Mouse (Mus musculus) B cell, adult (primary cell): ENCODE measurements around the gene Fam149a. TPM values are rescaled to one million over a fixed set of nuclear protein-coding genes. Genes with fewer than 3 reads are reported as not detected.

ENCODE experiments used
- total RNA-seq: library from RNA; stranded (reverse); gene quantifications from 4 replicates; pipeline ENCODE4 v1.2.4, GENCODE M21; 2023; ENCODE audit not compliant: inconsistent age

Fam149a gene
- total RNA-seq, result 0.63 to 1.4 TPM (median 0.98 TPM) in 4 replicates

GRCm38 (mm10) chr8:45381963-45382347 lies at the start of gene Fam149a:
Gene Fam149a (minus strand): TSS chr8:45382291.

DNA sequence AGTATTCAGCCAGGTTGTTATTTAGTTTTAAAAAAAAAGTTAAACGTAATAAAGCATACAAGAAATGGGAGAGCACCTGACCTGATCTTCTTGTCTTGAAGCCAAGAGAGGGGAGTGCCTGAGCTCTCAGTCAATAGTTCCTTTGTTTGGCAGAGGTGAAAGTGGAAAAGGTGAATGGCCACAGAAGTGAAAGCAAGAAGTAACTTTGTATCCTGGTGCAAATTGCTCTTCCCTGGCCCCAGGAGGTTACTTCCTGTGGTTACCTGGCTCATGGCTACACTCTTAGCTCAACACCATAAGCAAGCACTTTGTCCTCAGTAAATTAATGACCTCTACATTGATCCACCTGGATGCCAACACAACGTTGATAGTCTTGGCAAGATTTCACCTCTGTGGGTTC lies 28.8 kb upstream of the Fam149a start, which contains the start of gene Tlr3:
Tlr3 (minus strand) TSS at position 199 of the 400 bp plus-strand sequence.

DNA sequence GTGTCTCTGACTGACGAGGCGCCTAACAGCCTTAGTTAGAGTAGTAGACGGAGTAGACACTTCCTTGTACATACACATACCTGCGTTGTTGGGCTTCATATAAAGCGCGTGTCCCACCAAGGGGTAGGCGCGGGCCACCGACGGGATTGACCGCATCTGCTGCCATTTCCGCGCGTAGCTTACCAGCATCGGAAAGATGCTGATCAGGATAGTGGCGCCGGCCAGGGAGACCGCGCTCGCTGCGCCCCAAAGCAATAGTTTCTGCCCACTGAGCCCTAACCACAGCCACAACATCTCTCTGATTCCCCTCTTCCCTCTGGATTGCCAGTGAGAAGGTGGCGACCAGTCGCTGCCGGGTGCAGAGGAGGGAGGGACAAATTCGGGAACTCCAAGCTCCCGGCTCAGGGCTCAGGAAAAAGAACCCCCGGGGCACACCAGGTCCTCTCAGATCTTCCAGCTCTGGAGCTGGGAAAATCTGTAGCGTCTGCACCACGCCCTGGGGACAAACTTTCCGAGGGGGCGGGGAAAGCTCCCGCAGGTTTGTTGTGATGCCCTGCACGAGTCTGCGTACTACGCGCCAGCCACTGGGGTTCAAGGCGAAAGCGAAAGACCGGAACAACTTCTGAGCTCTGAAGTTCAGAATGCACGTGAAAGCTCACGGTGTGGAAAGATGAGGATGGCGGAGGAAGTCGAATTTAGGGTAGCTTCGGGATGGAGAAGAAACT lies 49.2 kb downstream of the Fam149a start, which contains the start of gene Cyp4v3:
Cyp4v3 (minus strand) TSS at position 532 of the 725 bp plus-strand sequence.

DNA sequence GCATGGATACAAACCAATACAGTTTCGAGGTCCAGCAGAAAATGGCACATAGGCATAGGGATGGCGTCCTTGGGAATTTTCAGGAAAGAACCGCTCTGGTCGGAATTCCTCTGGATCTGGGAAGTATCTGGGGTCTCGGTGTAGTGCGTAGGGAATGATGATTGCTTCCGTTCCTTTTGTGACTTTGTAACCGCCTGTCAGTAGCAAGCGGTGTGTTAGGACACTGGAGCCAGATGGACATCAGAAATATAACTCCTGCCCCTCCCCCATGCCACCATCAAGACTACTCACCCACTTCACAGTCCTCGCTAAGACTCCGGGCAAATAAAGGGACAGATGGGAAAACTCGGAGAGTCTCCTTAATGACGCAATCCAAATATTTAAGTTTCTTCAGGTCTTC lies 73.7 kb downstream of the Fam149a start, which contains the start of gene Gm45753:
Gm45753 (minus strand) TSS at position 101 of the 400 bp plus-strand sequence.

DNA sequence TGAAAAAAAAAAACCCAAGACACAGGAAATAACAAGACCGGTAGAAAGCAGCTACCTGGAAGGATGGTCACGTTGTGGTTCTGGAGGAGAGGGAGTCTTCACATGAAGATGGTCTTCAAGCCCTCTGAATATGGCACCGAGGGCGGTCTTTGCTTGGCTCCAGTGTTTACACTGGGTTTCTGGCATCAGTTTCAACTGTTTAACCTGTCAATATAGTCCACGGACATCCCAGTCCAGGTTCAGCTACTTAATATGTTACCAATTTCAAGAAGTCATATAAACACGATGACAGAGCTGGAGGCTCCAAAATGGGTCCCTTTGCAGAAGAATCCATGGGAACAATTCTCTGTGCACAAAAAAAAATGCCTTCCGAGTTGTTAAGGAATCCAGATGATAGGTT lies 87.4 kb downstream of the Fam149a start, which contains the start of gene Klkb1:
Klkb1 (minus strand) TSS at position 173 of the 400 bp plus-strand sequence.

Other genes with a start within 250 kb of the Fam149a start
- not detected in 4 replicates for gene F11, start 120.3 kb downstream of the Fam149a start, total RNA-seq
- 0.13 TPM in 1 of 4 replicates, not detected in the others for gene Klkb1, start 87.4 kb downstream of the Fam149a start, total RNA-seq
- gene Gm45753, start 73.8 kb downstream of the Fam149a start, total RNA-seq, result not detected in 4 replicates
- 8.0 to 8.6 TPM (median 8.1 TPM) in 4 replicates for gene Cyp4v3, start 49.1 kb downstream of the Fam149a start, total RNA-seq
- 18.1 to 23.4 TPM (median 20.0 TPM) in 4 replicates for gene Tlr3, start 28.8 kb upstream of the Fam149a start, total RNA-seq
- gene Sorbs2, start 125.5 kb upstream of the Fam149a start, total RNA-seq, result 9.9 to 11.6 TPM (median 10.9 TPM) in 4 replicates